Mouse (Mus musculus): ENCODE data around the gene Kat6b.

GRCm38 (mm10) chr14:21534542-21535272 is 53.5 kb downstream of the Kat6b start:
- no peak for TF ChIP-seq CTCF (IDR thresholded peaks at IDR 0.05; ENCODE audit: extremely low read depth, insufficient read depth, low read length)
- TF ChIP-seq POLR2A (IDR thresholded peaks at IDR 0.05; ENCODE audit: extremely low read depth, insufficient read depth, low read length) = no peak
